Mouse (Mus musculus) spleen, adult 18-20 months (tissue): ENCODE results near the gene 4931440F15Rik.

ENCODE experiments used
- DNase-seq, 2 experiments: peaks; one replicate each; pipeline ENCODE4 v3.0.0; 2022; ENCODE audit warnings: mixed read lengths in 2 of 2

The 4931440F15Rik gene

GRCm38 (mm10) chr11:29801432-29802427 lies 23.7 kb downstream of the 4931440F15Rik start:
- DNase-seq, result no peak

- no peak for DNase-seq
Measured at GRCm38 (mm10) chr11:29799839-29800238, 25.6 kb downstream of the 4931440F15Rik start.

- no peak for DNase-seq
Measured at GRCm38 (mm10) chr11:29795106-29795505, 30.4 kb downstream of the 4931440F15Rik start.

DNA sequence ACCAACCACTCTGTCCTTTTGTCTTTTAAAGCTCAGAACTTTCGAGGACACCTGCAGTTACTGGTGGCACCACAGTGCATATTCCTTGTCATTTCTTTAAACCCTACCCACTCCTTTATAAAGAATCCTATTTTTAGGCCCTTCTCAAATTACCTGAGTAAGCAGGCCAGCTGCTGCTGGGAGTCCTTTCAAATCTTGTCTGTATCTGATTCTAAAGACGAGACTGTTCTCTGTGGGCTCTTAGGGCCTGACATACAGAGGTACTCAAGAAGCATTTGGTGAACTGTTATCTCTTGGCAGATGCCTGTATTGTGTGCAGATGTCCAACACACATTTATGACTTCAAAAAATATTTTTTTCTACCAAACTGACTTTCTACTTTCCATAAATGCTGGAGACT lies 31.0 kb downstream of the 4931440F15Rik start:
- no peak for DNase-seq

GRCm38 (mm10) chr11:29790796-29791195 lies 34.7 kb downstream of the 4931440F15Rik start:
- no peak for DNase-seq

- no peak for DNase-seq
Measured at GRCm38 (mm10) chr11:29788921-29789638, 36.4 kb downstream of the 4931440F15Rik start.

GRCm38 (mm10) chr11:29788499-29788898 lies 37.0 kb downstream of the 4931440F15Rik start:
- DNase-seq, result no peak

GRCm38 (mm10) chr11:29787473-29787872 lies 38.0 kb downstream of the 4931440F15Rik start:
- peak; percentile 20 to 23 for DNase-seq

DNA sequence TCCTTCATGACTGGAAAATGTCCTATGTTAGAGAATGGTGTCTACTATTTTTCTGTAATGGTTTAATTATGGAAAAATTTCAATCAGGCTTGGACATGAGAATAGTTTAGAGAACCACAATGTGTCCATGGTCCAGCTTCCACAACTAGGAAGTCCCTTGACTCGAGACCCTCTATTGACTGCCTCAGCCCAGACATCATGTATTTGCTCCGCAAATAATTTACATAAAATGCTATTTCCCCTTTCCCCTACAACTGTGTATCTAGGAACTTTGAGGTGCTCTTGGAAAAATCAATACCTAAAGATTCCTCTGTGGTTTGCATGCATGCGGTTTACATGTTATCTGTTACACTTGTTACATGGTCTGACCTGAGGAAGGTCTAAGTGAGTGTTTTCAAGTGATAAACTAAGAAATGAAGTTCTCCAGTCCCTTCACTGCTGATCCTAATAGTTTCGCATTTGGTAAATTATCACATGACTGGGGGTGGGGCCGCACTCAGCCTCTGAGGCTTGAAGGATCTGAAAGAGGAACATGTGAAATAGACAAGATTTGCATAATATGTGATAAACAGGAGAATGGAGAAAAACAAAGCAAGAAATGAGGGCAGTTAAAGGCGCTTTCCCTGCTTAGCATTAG lies 38.8 kb downstream of the 4931440F15Rik start:
- peak; percentile 35 to 55 for DNase-seq

DNA sequence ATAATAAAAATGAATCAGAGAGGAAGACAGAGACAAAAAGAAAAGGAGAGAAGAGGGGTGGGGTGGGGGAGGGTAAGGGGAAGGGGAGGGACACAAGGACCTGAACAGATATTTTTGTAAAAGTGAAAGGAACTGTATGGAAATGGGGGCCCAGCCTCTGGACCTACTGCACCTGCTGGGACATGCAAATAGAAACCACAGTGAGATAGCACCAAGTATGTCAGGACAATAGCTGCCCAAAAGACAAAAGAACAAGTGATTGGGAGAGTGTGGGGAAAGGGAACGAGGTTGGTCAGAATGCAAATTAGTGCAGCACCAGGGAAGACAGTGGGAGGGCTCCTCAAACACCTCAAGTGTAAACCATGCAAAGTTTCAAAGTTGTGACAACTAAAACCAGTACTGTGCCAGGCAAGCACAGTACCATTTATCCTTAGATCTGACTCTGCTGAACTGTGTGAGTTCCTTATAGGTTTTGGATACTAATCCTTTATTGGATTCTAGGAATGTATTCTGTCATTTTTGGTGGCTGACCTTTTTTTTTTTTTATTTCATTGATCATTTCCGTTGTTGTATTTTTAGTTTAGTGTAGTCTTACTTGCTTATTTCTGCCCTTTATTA lies 46.0 kb downstream of the 4931440F15Rik start:
- no peak for DNase-seq

DNA sequence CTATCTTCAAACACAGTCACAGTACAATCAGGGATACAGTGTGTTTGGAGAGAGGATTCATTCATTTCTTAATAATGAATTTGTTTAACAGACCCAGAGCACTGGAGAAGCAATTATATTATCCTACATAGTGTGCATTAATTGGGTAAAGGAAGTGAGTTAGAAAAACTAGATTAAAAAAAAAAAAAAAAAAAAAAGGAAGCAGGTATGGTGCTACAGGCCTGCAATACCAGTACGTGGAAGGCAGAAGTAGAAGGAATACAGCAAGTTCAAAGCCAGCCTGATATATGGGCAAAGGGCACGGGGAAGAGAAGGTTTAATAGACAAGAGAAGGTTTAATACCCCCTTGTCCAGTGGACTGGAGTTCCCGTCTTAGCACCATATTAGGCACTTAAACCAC lies 46.5 kb downstream of the 4931440F15Rik start:
- no peak for DNase-seq

DNA sequence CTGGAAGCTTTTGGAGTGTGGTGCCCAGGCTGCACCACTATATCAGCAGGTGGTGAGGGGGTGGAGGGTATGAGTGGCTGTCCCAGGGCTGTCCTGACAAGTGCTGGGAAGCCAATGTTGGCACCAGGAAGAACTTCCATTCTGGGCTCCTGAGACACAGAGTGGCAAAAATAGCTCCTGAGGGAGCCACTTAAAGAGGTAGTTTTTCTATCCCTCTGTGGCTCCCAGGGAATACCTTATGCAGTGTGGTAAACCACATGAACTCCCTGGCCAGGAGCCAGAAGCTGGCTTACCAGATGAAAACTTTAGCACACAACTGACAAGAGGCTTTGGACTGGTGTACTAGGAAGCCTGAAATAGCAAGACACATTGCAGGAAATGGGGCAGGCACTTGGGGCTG lies 47.5 kb downstream of the 4931440F15Rik start:
- no peak for DNase-seq

- DNase-seq, result no peak
Measured at GRCm38 (mm10) chr11:29774760-29775159, 50.7 kb downstream of the 4931440F15Rik start.

- DNase-seq, result no peak
Measured at GRCm38 (mm10) chr11:29774296-29774695, 51.2 kb downstream of the 4931440F15Rik start.
